Mouse (Mus musculus) mouse embryonic stem cell (cell line): ENCODE data around the gene Ccdc152.

Experiments used
- in situ Hi-C, 2 experiments: fragments of 300-500 bp; cut with MboI; formaldehyde crosslinking; loops; 1 replicate in 1 of 2; 3 replicates in 1 of 2; pipeline ENCODE4 v1.14.3; 2019 to 2020; ENCODE audit warnings: low sequenced_read_pairs in 2 of 2, low pct_unique_long_range_greater_than_20kb in 1 of 2, mixed read lengths in 1 of 2; ENCODE audit not compliant: unreplicated experiment in 1 of 2

Ccdc152 gene

DNA sequence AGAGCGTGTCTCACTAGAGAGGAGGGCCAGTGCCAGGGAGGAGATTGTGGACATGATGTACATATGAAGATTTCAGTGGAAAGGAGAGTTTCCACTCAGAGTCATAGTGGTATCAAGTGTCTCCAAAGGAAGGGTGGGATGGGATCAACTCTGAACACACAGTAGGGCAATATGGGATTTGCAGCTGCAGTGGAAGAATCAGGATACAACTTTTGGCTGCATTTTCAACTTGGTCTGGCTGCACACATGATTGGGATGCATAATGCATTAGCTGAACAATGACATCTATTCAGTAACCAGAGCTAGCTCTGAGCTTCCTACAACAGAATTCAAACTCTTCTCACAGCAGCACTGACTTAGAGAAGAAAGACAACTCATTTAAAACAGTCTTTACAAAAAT is 65.4 kb downstream of the Ccdc152 start:
- in situ Hi-C loops = no loop called here

DNA sequence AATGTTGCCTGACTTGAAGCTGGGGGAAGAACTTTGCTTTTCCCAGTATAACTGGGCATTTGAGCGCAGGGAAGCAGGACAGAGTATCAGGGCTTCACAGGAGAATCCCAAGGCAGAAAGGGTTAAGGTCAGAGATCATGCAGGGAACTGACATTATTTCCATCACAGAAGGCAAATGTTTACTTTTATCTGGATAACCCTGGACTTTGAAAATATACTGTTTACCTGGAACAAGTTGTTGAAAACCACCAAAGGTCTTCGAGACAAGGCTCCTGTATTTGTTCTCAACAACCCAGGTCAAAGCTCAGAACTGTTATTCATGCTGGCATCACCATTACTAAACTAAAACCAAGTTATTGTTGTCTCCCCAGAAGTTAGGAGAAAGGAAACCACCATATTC is 67.0 kb downstream of the Ccdc152 start:
- in situ Hi-C loops = no loop called here

DNA sequence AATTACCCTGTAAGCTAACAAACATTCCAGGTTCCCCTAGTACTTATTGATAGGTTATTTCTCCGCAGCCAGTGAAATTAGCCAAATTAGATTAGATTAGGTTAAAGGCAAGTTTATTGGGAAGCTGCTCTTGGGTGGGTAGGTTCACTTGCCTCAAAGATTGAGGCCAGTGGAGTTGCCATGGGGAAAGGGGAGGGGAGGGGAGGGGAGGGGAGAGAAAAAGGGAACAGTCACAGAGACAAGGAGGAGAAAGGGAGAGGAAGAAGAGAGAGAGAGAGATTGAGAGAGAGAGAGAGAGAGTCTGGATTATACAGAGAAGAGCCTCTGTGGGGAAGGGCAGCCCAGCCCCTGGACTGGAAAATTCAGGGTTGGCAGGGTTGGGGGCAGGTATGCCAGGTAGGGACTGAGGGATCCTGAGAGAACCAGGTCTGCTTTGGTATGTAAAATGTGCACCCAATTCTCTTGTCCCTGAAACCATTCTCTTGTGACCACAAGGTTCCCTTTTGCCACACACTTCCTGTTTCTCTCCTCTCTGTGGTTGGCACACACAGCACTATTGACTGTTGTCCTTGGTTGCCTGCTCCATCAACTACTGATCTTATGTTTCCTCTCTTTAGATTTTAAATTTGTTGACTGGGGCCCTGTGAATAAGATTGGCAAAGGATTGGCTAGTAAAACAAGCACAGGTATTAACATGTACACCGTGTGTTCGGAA is 69.3 kb downstream of the Ccdc152 start:
- in situ Hi-C loops = no loop called here

DNA sequence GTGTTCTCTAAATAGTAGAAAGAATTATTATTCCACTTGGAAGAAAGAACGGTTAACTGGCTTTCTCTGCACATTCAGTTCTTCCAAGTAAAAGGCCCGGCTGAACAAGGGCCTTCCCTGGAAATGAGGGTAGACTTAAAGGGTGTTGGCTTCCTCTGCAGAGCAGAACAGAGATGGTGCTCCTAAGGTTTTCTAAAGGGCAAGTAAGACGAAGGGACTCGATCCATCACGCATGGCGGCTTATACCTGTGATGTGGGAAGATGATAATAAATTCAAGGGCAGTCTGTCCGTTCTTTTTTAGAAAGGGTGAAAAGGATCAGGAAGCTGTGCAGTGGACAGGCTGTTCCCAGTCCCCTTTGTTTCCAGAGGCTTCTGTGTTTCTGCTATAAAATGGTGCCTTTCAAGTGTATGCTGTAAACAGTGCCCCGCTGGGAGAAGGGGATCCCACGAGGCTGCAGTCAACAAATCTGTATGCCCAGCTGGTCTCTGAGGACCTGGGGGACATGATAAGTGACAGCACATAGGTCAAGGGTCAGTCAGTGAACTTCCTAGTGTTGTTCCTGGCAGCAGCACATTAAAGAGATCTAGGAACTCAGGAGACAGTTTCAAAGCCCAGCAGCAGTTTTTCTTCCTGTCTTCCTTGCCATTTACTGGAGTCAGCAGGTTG is 71.0 kb downstream of the Ccdc152 start:
- in situ Hi-C loops = no loop called here

DNA sequence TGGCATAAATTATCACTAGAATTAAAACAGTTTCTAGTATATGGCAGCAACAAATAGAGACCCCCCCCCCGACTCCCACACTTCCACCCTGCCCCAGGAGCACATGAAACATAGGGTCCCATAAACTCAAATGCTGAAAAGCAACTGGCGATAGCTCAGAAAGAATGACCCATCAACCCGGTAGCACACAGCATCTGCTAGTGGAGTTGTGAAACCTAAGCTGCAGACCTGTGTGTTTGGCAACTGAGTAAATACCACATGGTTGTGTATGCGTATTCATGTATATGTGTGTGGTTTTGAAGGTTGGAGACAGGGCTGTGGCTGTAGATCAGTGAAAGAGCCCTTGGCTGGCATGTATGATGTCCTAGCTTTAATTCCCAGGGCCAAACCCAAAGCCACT is 72.3 kb downstream of the Ccdc152 start:
- in situ Hi-C loops = no loop called here
